Mouse (Mus musculus) embryonic facial prominence, embryonic 12.5 days (tissue): ENCODE results near the gene Fam53b. TPM values are rescaled to one million over a fixed set of nuclear protein-coding genes. Genes with fewer than 3 reads are reported as not detected.
A peak's percentile ranks its signal among the peaks of the same experiment; 100 is the strongest.

Source experiments
- ATAC-seq: fragments of 200-750 bp; cut with Nextera tagmentation; 2 replicates; pipeline ENCODE4 v1.8.0; 2017; ENCODE audit not compliant: insufficient number of reproducible peaks, insufficient read depth, low FRiP score, low TSS enrichment
- H3K27ac ChIP-seq: fragments of 300-500 bp; sonication (generic); 2 replicates; pipeline ENCODE4 v1.5.1; 2016; ENCODE audit warnings: mild to moderate bottlenecking
- H3K27me3 ChIP-seq: fragments of 300-500 bp; sonication (generic); 2 replicates; pipeline ENCODE4 v1.6.1; 2016; ENCODE audit warnings: mild to moderate bottlenecking, moderate library complexity
- H3K36me3 ChIP-seq: fragments of 300-500 bp; sonication (generic); 2 replicates; pipeline ENCODE4 v1.6.1; 2016; ENCODE audit warnings: mild to moderate bottlenecking
- H3K4me1 ChIP-seq: fragments of 300-500 bp; sonication (generic); 2 replicates; pipeline ENCODE4 v1.6.1; 2016
- H3K4me2 ChIP-seq: fragments of 300-500 bp; sonication (generic); replicated peaks from 2 replicates; pipeline ENCODE4 v1.6.1; 2016; ENCODE audit warnings: mild to moderate bottlenecking, moderate library complexity
- H3K4me3 ChIP-seq: fragments of 300-500 bp; sonication (generic); 2 replicates; pipeline ENCODE4 v1.5.1; 2016; ENCODE audit warnings: mild to moderate bottlenecking
- H3K9ac ChIP-seq: fragments of 300-500 bp; sonication (generic); 2 replicates; pipeline ENCODE4 v1.6.1; 2016; ENCODE audit warnings: mild to moderate bottlenecking, moderate library complexity
- H3K9me3 ChIP-seq: fragments of 300-500 bp; sonication (generic); 2 replicates; pipeline ENCODE4 v1.6.1; 2016; ENCODE audit warnings: mild to moderate bottlenecking, moderate library complexity
- WGBS: fragments of 180-500 bp; shearing (Covaris S2); methylation state at CpG from one replicate; pipeline ENCODE4 v1.1.7; 2016; 5-methylcytosine and 5-hydroxymethylcytosine counted together
- polyA plus RNA-seq: library from polyadenylated mRNA; unstranded; fragments of >200 nt; fragmentation: Nextera tagmentation; extraction: Ambion mirVana; gene quantifications from 2 replicates; pipeline ENCODE4 v1.2.1, GENCODE M21; 2016

Gene Fam53b
- polyA plus RNA-seq, 1 experiment from 2014 or later, result 23.6 TPM

GRCm38 (mm10) chr7:132824346-132825022, 10.8 kb upstream of the Fam53b start:
- H3K4me3 ChIP-seq, result no peak overlapping the region
- no peaks in the 10 kb centered on the region for H3K9me3 ChIP-seq
- H3K4me1 ChIP-seq, result no peaks in the 10 kb centered on the region
- 22% methylated on average over 1 of the region's 1 CpGs for WGBS
- no peak overlapping the region for H3K9ac ChIP-seq
- no peak overlapping the region for H3K4me2 ChIP-seq
- H3K27ac ChIP-seq, result no peak overlapping the region
- peaks cover 28% of the 10 kb centered on the region for H3K36me3 ChIP-seq
- no peaks in the 10 kb centered on the region for H3K27me3 ChIP-seq
- ATAC-seq, result no peak

DNA sequence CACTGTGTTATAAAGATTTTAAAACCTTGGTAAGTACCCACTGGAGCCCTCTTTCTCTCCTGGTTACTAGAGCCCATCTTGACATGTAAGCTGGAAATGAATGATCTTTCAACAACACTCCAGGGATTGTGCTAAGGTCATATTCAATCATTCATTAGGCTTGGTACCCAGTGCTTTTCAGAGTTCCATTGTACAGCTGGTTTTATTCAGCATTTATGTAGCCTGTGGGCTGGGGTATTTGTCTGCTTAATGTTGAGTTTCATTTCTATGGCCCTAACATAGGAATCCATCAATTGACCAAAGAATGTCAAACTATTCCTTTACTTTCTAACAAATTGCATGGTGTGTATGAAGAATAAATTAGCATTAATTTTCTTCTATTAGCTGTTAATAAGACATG, 10.1 kb upstream of the Fam53b start:
- Histone ChIP-seq H3K4me2 (no peak overlapping the region), H3K4me3 (no peak overlapping the region), H3K36me3 (peaks cover 28% of the 10 kb centered on the region), H3K9ac (no peak overlapping the region), H3K4me1 (no peaks in the 10 kb centered on the region), H3K27ac (no peak overlapping the region), H3K9me3 (no peaks in the 10 kb centered on the region), H3K27me3 (no peaks in the 10 kb centered on the region)
- ATAC-seq, result no peak

- Histone ChIP-seq H3K9me3 (no peaks in the 10 kb centered on the region), H3K36me3 (peaks cover 11% of the 10 kb centered on the region; the same call in 1 of the 2 replicates), H3K9ac (no peak overlapping the region), H3K27ac (no peak overlapping the region), H3K27me3 (no peaks in the 10 kb centered on the region), H3K4me1 (peaks cover 5% of the 10 kb centered on the region), H3K4me3 (no peak overlapping the region), H3K4me2 (no peak overlapping the region)
- no peak for ATAC-seq
- WGBS, result 81% methylated on average over 3 of the region's 3 CpGs
Observed at GRCm38 (mm10) chr7:132820692-132821091, 7.0 kb upstream of the Fam53b start.

DNA sequence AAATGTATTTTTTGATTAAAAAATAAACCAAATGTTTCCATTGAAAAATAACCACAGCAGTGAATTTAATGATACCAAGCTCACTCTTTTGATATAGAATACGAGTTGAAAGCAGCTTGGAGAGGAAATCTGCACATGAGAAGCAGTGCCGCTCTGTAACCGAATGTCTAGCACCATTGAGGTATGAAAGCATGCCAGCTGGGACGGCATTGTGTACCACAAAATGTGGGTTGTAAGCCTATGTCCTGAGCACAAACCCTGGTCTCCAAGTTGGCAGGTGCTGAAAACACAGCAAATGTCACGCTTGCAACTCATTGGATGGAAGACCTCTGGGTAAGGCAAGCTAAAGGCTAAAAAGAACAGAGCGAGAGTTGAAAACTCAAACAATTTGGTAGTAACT, 3.4 kb upstream of the Fam53b start:
- no peak overlapping the region for H3K4me3 ChIP-seq
- ATAC-seq, result no peak
- peaks cover 22% of the 10 kb centered on the region for H3K4me1 ChIP-seq
- no peaks in the 10 kb centered on the region for H3K9me3 ChIP-seq
- no peak overlapping the region for H3K27ac ChIP-seq
- H3K36me3 ChIP-seq, result peaks cover 6% of the 10 kb centered on the region; the same call in 1 of the 2 replicates
- no peak overlapping the region for H3K9ac ChIP-seq
- H3K27me3 ChIP-seq, result no peaks in the 10 kb centered on the region
- no peak overlapping the region for H3K4me2 ChIP-seq
- WGBS, result 93% methylated on average over 6 of the region's 6 CpGs

GRCm38 (mm10) chr7:132816528-132816927, 2.8 kb upstream of the Fam53b start:
- Histone ChIP-seq H3K36me3 (peaks cover 6% of the 10 kb centered on the region; the same call in 1 of the 2 replicates), H3K27ac (no peak overlapping the region), H3K4me3 (no peak overlapping the region), H3K9me3 (no peaks in the 10 kb centered on the region), H3K27me3 (no peaks in the 10 kb centered on the region), H3K4me2 (no peak overlapping the region), H3K9ac (no peak overlapping the region), H3K4me1 (peaks cover 27% of the 10 kb centered on the region)
- WGBS, result 76% methylated on average over 2 of the region's 2 CpGs
- no peak for ATAC-seq

- Histone ChIP-seq H3K4me3 (no peak overlapping the region), H3K4me2 (no peak overlapping the region), H3K9ac (no peak overlapping the region), H3K27ac (no peak overlapping the region), H3K9me3 (no peaks in the 10 kb centered on the region), H3K36me3 (peaks cover 1% of the 10 kb centered on the region; the same call in 1 of the 2 replicates), H3K27me3 (no peaks in the 10 kb centered on the region), H3K4me1 (peaks cover 42% of the 10 kb centered on the region)
- no peak for ATAC-seq
- 21% methylated on average over 5 of the region's 5 CpGs for WGBS
Observed at GRCm38 (mm10) chr7:132815081-132815480, 1.4 kb upstream of the Fam53b start.

DNA sequence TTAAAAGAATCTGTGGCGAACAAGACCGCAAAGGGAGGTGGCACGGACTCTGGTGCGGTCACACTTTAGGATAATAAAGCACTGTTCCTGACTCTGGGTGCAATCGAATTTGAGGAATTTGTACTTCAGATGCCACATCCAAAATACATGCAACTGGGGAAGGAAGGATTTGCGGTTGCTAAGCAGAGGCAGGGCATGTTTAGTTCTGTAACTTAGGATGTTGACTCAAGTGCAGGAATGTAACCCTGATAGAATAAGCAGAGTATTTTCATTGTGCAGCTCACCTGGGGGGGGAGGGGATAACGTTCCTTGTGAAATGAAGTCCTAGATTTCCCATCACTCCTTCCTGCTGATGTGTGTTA, 384 bp upstream of the Fam53b start:
- WGBS, result 1% methylated on average over 7 of the region's 7 CpGs
- ATAC-seq, result no peak
- H3K4me2 ChIP-seq, result peak overlapping the region; percentile 81
- H3K4me1 ChIP-seq, result peaks cover 52% of the 10 kb centered on the region
- peak overlapping the region; percentile 70 for H3K4me3 ChIP-seq
- no peaks in the 10 kb centered on the region for H3K9me3 ChIP-seq
- no peaks in the 10 kb centered on the region for H3K36me3 ChIP-seq
- H3K27me3 ChIP-seq, result no peaks in the 10 kb centered on the region
- peak overlapping the region; percentile 83 for H3K9ac ChIP-seq
- peak overlapping the region; percentile 83 for H3K27ac ChIP-seq

DNA sequence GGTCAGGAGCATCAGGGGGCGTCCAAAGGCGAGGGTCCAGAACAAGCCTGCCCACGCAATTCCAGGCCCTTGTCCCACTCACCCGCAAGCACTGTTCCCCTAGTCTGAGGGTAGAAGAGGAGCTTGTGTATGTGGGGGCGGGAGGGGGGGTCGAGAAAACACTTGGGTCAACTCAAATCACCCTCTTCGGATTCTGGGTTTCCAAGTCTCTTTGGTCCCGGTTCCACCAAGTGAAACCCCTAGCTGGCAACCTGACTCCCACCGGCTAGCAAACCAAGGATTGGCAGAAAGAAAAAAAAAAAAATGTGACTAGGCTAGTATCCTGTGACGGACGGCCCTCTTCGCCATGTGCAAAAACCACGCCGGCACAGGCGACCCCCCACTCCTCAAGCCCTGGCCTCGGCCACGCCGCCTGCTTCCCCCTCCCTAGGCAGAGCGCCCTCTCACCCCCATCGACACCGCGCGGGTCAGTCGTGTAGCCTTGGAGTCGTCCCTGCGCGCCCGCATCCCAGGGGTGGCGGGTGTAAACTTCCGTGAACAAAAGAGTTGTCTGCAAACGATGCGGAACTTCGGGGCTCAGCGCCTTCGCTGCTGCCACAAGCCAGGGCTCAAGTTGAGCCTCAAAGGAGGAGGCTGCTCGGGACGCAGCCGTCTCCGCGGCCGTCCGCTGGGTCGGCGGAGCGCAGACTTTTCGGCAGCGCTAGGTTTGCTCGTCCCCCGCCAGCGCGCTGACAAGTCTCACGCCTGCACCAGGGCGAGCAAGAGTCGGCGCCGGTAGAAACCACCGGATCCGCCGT, 869 bp downstream of the Fam53b start:
- H3K4me2 ChIP-seq, result peak overlapping the region; percentile 81
- peaks cover 64% of the 10 kb centered on the region for H3K4me1 ChIP-seq
- H3K9ac ChIP-seq, result peak overlapping the region; percentile 83
- H3K9me3 ChIP-seq, result no peaks in the 10 kb centered on the region
- peak overlapping the region; percentile 70 for H3K4me3 ChIP-seq
- H3K27me3 ChIP-seq, result no peaks in the 10 kb centered on the region
- H3K27ac ChIP-seq, result peak overlapping the region; percentile 83
- no peaks in the 10 kb centered on the region for H3K36me3 ChIP-seq
- under 1% methylated on average over 59 of the region's 59 CpGs for WGBS
- ATAC-seq, result 0 out of 2 replicates have a peak, but pooled peaks have one; percentile 10

GRCm38 (mm10) chr7:132811716-132812618, 1.7 kb downstream of the Fam53b start:
- no peaks in the 10 kb centered on the region for H3K27me3 ChIP-seq
- peak overlapping the region; percentile 83 for H3K27ac ChIP-seq
- H3K9me3 ChIP-seq, result no peaks in the 10 kb centered on the region
- H3K4me3 ChIP-seq, result peak overlapping the region; percentile 70
- peak overlapping the region; percentile 83 for H3K9ac ChIP-seq
- WGBS, result 8% methylated on average over 23 of the region's 23 CpGs
- peaks cover 73% of the 10 kb centered on the region for H3K4me1 ChIP-seq
- peak overlapping the region; percentile 81 for H3K4me2 ChIP-seq
- H3K36me3 ChIP-seq, result no peaks in the 10 kb centered on the region
- ATAC-seq, result no peak

- H3K36me3 ChIP-seq, result no peaks in the 10 kb centered on the region
- 0 out of 2 replicates have a peak overlapping the region, but pooled peaks have one; percentile 54 for H3K27ac ChIP-seq
- H3K4me3 ChIP-seq, result peak overlapping the region; percentile 70; the same call in 1 of the 2 replicates
- no peaks in the 10 kb centered on the region for H3K9me3 ChIP-seq
- no peaks in the 10 kb centered on the region for H3K27me3 ChIP-seq
- peaks cover 80% of the 10 kb centered on the region for H3K4me1 ChIP-seq
- H3K4me2 ChIP-seq, result peak overlapping the region; percentile 81
- no peak; the same call in 1 of the 2 replicates for ATAC-seq
- 39% methylated on average over 1 of the region's 1 CpGs for WGBS
- H3K9ac ChIP-seq, result no peak overlapping the region
Observed at GRCm38 (mm10) chr7:132810879-132811278, 2.8 kb downstream of the Fam53b start.

DNA sequence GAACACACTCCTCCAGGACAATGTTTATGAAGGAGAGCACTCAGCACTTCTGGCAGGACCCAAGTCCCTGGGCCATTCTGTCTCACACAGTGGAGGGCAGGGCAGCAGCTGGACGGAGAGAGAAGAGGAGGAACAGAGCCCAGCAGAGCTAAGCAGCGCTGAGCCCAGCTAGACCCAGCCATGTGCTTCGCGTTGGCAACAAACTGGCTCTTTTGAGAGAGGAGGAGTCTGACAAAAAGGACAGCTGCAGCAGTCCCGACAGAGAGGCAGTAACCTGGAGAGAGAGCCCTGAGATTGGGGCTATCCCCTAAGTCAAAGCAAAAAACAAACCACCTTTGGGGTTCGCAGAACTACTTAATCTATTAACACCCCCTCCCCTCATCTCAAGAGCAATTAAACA, 3.3 kb downstream of the Fam53b start:
- H3K36me3 ChIP-seq, result no peaks in the 10 kb centered on the region
- no peak for ATAC-seq
- peaks cover 75% of the 10 kb centered on the region for H3K4me1 ChIP-seq
- H3K9me3 ChIP-seq, result no peaks in the 10 kb centered on the region
- H3K4me2 ChIP-seq, result peak overlapping the region; percentile 81
- no peak overlapping the region; the same call in 1 of the 2 replicates for H3K4me3 ChIP-seq
- H3K27ac ChIP-seq, result peak overlapping the region; percentile 54; the same call in 1 of the 2 replicates
- 14% methylated on average over 6 of the region's 6 CpGs for WGBS
- no peaks in the 10 kb centered on the region for H3K27me3 ChIP-seq
- no peak overlapping the region for H3K9ac ChIP-seq
